Mouse (Mus musculus): ENCODE data around the gene Lima1. TPM values are rescaled to one million over a fixed set of nuclear protein-coding genes. Genes with fewer than 3 reads are reported as not detected.
"Not testable (repeated sequence)": the region's sequence is repeated elsewhere in the genome, so short reads cannot be mapped to it uniquely, and the experiment has no call there.

Lima1 gene
- polyA plus RNA-seq, 1 experiment from 2014 or later, result 54.7 TPM

DNA sequence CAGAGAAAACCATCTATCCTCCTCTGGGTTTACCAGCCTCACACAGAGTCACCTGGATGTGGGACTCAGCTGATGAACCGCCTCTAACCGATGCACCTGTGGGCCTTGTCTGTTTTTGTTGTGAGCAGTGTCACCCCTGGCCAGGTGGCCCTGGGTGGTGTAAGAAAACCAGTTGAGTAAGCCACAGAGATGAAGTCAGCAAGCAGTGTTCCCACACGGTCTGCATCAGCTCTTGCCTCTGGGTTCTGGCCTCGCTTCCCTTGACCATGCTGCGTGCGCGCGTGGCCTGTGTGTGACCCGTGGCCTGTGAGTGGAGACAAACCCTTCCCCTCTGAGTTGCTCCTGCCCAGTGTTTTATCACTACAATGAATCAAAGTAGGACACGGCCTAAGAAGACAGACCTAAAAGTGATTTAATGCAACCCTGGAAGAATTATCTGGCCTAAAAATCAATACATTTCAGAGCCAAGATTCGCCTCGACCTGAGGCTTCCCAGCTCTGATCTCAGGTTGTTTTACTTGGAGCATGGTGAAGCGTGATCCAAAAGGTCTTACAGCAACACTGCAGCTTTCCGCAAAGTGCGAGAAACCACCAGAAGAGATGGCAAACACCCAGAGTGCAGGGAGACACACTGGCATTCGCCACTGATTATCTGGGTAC lies 96.5 kb downstream of the Lima1 start:
- 86% methylated on average over 16 of the region's 16 CpGs for WGBS
- ATAC-seq (ENCODE audit: low FRiP score, low TSS enrichment), result no peak
- no peak overlapping the region for H3K4me2 ChIP-seq (replicated peaks; ENCODE audit: low read depth, low read length)
- no peaks in the 10 kb centered on the region for H3K9me3 ChIP-seq (ENCODE audit: low read length)
- H3K4me1 ChIP-seq (ENCODE audit: insufficient read depth, low read length), result no peaks in the 10 kb centered on the region
- H3K9ac ChIP-seq (replicated peaks; ENCODE audit: low read length), result no peak overlapping the region
- no peaks in the 10 kb centered on the region for H3K27me3 ChIP-seq (ENCODE audit: insufficient read depth, low read length)
- no peak overlapping the region for H3K4me3 ChIP-seq (ENCODE audit: low read length)
- H3K27ac ChIP-seq (ENCODE audit: low read length), result no peak overlapping the region
- peaks cover 40% of the 10 kb centered on the region for H3K36me3 ChIP-seq (ENCODE audit: insufficient read depth, low read length)

DNA sequence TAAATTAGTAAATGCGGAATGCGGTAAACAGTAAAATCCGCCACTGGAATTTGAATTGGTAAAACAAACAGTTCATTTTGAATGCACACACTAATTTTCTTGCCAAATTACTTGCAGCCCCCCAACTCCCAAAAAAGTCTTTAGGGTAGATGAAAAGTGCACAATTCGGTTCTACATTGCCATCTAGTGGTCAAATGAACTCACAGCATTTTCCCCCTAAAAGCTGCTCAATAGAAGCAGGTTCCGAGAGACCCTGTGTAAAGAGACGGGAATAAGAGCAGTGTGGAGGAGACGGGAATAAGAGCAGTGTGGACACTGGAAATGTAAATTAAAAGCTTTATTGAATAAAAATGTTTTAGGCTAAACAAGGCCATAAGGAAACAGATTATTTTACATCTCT lies 97.1 kb downstream of the Lima1 start:
- 33% methylated on average over 7 of the region's 7 CpGs for WGBS

DNA sequence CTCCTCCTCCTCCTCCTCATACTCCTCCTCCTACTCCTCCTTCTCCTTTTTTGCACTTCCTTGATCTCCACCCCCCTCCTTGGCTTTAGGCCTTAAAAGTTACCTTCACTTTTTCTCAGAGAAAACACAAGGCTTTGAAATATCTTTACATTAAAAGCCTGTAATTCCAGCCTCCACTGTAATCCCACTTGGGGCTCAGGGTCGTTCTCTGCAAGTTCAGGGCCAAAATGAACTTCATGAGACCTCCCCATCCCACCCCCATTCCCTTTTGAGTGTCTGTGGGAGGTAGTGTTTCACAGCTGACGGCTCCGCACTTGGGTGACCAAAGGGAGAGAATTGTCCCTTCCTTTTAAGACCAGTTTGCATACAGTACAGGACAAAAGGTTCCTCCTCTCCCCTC lies 102.3 kb downstream of the Lima1 start:
- Histone ChIP-seq H3K27me3 (ENCODE audit: insufficient read depth, low read length) (no peaks in the 10 kb centered on the region), H3K27ac (ENCODE audit: low read length) (peak overlapping the region; percentile 87), H3K4me1 (ENCODE audit: insufficient read depth, low read length) (peaks cover 27% of the 10 kb centered on the region), H3K9ac (replicated peaks; ENCODE audit: low read length) (peak overlapping the region; percentile 15), H3K9me3 (ENCODE audit: low read length) (no peaks in the 10 kb centered on the region), H3K36me3 (ENCODE audit: insufficient read depth, low read length) (peaks cover 4% of the 10 kb centered on the region), H3K4me2 (replicated peaks; ENCODE audit: low read depth, low read length) (peak overlapping the region; percentile 72), H3K4me3 (ENCODE audit: low read length) (peak overlapping the region; percentile 13; the same call in 1 of the 2 replicates)
- ATAC-seq (ENCODE audit: low FRiP score, low TSS enrichment), result no peak
- 14% methylated on average over 3 of the region's 3 CpGs for WGBS

More for the DNA sequence above, 97.1 kb downstream of the Lima1 start:
- ATAC-seq (ENCODE audit: low FRiP score, low TSS enrichment), result no peak
- H3K4me1 ChIP-seq (ENCODE audit: insufficient read depth, low read length), result peaks cover under 1% of the 10 kb centered on the region
- no peaks in the 10 kb centered on the region for H3K9me3 ChIP-seq (ENCODE audit: low read length)
- no peak overlapping the region for H3K4me2 ChIP-seq (replicated peaks; ENCODE audit: low read depth, low read length)
- no peak overlapping the region for H3K27ac ChIP-seq (ENCODE audit: low read length)
- H3K4me3 ChIP-seq (ENCODE audit: low read length), result no peak overlapping the region
- peaks cover 34% of the 10 kb centered on the region for H3K36me3 ChIP-seq (ENCODE audit: insufficient read depth, low read length)
- no peak overlapping the region for H3K9ac ChIP-seq (replicated peaks; ENCODE audit: low read length)
- H3K27me3 ChIP-seq (ENCODE audit: insufficient read depth, low read length), result no peaks in the 10 kb centered on the region

DNA sequence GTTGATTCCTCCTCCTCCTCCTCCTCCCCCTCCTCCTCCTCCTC lies 102.6 kb downstream of the Lima1 start, which contains the start of gene Cers5:
Gene Cers5, minus strand, starts transcription at position 5 of the 44 bp plus-strand sequence.
- not testable (repeated sequence) for H3K9me3 ChIP-seq (ENCODE audit: low read length); H3K27me3 ChIP-seq (ENCODE audit: insufficient read depth, low read length); H3K36me3 ChIP-seq (ENCODE audit: insufficient read depth, low read length); ATAC-seq (ENCODE audit: low FRiP score, low TSS enrichment)
- Histone ChIP-seq H3K4me3 (ENCODE audit: low read length) (peak within 1 kb of the TSS; percentile 86), H3K9ac (replicated peaks; ENCODE audit: low read length) (peak within 1 kb of the TSS; percentile 92), H3K4me2 (replicated peaks; ENCODE audit: low read depth, low read length) (peak within 1 kb of the TSS; percentile 72), H3K27ac (ENCODE audit: low read length) (peak within 1 kb of the TSS; percentile 96), H3K4me1 (ENCODE audit: insufficient read depth, low read length) (peaks cover 29% of the 10 kb centered on the region)

DNA sequence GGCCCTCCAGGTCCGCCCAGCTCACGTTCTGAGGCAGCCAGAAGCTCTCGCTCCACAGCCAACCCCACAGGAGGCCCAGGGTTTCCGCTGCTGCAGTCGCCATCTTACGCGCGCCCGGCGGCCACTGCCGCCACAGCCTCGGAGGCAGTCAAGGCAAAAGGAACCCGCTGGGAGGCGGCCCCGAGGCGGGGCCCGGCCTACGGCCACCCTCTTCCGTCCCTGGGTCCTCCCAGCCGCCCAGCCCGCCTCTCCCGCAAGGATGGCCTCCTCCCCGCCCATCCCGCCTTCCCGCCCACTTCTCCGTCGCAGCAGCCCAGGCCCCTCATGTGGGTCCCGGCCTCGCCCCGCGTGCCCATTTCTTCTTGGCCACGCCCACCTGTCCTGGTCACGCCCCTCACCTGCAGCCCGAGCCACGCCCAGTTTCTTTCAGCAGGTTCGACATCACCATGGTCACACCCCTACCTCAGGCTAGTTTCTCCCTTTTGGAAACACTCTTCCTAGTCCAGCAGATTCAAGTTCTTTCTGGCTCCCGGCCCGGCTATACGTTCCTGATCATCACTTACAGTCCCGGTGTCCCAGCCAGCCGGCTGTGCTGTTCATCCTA lies 102.9 kb downstream of the Lima1 start:
- 0% methylated on average over 37 of the region's 41 CpGs for WGBS
- ATAC-seq (ENCODE audit: low FRiP score, low TSS enrichment), result peak; percentile 98
- H3K4me3 ChIP-seq (ENCODE audit: low read length), result peak overlapping the region; percentile 86

DNA sequence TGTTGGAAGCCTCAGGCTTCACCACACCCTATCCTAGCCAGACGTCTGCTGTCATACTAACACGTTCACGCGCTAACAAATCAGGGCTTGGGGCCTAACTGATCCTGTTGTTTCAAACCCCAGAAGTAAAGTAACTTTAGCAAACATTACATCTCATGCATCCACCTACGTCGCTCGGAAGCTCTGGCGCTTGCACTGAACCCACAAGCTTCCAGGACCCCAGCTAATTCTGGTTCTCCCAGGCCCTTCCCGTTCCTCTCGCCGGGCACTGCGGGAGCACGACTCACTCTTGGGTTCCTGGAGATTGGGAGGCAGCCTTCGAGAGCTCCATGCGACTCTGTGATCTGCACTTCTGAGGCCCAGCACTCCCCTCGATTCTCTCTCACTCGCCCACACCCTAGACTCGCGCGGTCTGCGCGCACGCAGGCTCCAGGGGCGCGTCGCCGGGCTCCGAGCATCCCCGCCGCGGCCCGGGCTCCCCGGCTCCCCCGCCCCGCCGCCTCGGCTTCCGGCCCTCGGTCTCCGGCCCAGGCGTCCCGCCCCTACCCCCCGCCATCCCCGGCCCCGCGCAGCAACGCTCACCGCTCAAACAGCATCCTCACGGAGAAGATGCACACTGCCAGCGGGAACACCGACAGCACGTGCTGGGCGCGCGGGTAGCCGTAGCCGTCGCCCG lies 103.5 kb downstream of the Lima1 start:
- H3K4me2 ChIP-seq (replicated peaks; ENCODE audit: low read depth, low read length), result peak overlapping the region; percentile 72
- peak overlapping the region; percentile 86 for H3K4me3 ChIP-seq (ENCODE audit: low read length)
- no peaks in the 10 kb centered on the region for H3K27me3 ChIP-seq (ENCODE audit: insufficient read depth, low read length)
- H3K9me3 ChIP-seq (ENCODE audit: low read length), result no peaks in the 10 kb centered on the region
- H3K9ac ChIP-seq (replicated peaks; ENCODE audit: low read length), result peak overlapping the region; percentile 92
- H3K36me3 ChIP-seq (ENCODE audit: insufficient read depth, low read length), result no peaks in the 10 kb centered on the region
- under 1% methylated on average over 52 of the region's 59 CpGs for whole genome bisulfite sequencing
- H3K4me1 ChIP-seq (ENCODE audit: insufficient read depth, low read length), result peaks cover 33% of the 10 kb centered on the region
- peak overlapping the region; percentile 96 for H3K27ac ChIP-seq (ENCODE audit: low read length)
- peak; percentile 66 for ATAC-seq (ENCODE audit: low FRiP score, low TSS enrichment)

More for the DNA sequence above, 102.9 kb downstream of the Lima1 start:
- Histone ChIP-seq H3K27me3 (ENCODE audit: insufficient read depth, low read length) (no peaks in the 10 kb centered on the region), H3K27ac (ENCODE audit: low read length) (peak overlapping the region; percentile 96), H3K4me1 (ENCODE audit: insufficient read depth, low read length) (peaks cover 33% of the 10 kb centered on the region), H3K36me3 (ENCODE audit: insufficient read depth, low read length) (no peaks in the 10 kb centered on the region; the same call in 1 of the 2 replicates), H3K9ac (replicated peaks; ENCODE audit: low read length) (peak overlapping the region; percentile 92), H3K9me3 (ENCODE audit: low read length) (no peaks in the 10 kb centered on the region), H3K4me2 (replicated peaks; ENCODE audit: low read depth, low read length) (peak overlapping the region; percentile 72)

DNA sequence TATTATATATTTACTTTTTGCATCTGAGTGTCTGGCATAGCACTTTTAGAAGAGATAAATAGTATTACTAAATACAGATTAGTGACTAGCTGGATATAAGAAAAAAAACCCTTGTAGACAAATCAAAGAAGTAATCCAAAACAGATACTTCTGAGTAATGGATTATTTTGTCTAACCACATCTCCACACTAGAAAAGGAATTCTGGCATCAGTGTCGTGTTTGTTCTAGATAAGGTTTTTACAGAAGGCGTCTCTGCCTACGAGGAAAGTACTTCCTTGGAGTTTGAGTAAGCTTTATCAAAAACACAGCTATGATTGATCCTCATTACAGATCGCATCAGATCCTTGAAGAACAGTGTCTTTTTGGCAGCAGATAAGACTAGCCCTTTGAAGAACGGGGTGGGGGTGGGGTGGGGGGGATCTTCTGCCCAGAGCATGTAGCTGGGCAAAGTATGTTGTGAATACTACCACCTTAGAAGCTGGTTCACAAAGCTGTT lies 104.2 kb downstream of the Lima1 start:
- peak overlapping the region; percentile 92 for H3K9ac ChIP-seq (replicated peaks; ENCODE audit: low read length)
- 15% methylated on average over 5 of the region's 5 CpGs for WGBS
- peak overlapping the region; percentile 72 for H3K4me2 ChIP-seq (replicated peaks; ENCODE audit: low read depth, low read length)
- H3K4me3 ChIP-seq (ENCODE audit: low read length), result peak overlapping the region; percentile 86
- H3K9me3 ChIP-seq (ENCODE audit: low read length), result no peaks in the 10 kb centered on the region
- ATAC-seq (ENCODE audit: low FRiP score, low TSS enrichment), result no peak
- peak overlapping the region; percentile 96 for H3K27ac ChIP-seq (ENCODE audit: low read length)
- H3K36me3 ChIP-seq (ENCODE audit: insufficient read depth, low read length), result no peaks in the 10 kb centered on the region
- no peaks in the 10 kb centered on the region for H3K27me3 ChIP-seq (ENCODE audit: insufficient read depth, low read length)
- peaks cover 33% of the 10 kb centered on the region for H3K4me1 ChIP-seq (ENCODE audit: insufficient read depth, low read length)

DNA sequence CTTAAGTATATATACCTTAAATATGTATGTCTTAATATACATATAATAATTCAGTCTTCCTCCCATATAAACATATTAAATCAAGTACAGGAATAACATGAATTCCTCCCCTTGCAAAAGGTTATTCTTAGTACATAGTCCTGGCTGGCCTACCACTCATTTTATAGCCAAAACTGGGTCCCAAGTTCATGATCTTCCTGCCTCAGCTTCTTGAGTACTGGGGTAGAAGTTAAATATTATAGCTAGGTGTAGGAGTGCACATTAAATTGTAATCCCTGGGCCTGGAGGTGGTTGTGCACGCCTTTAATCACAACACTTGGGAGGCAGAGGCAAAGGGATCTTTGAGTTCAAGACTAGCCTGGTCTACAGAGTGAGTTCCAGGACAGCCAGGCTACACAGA lies 106.5 kb downstream of the Lima1 start:
- no peak overlapping the region for H3K4me2 ChIP-seq (replicated peaks; ENCODE audit: low read depth, low read length)
- no peaks in the 10 kb centered on the region for H3K27me3 ChIP-seq (ENCODE audit: insufficient read depth, low read length)
- 82% methylated on average over 1 of the region's 1 CpGs for WGBS
- H3K4me3 ChIP-seq (ENCODE audit: low read length), result no peak overlapping the region
- no peak overlapping the region for H3K27ac ChIP-seq (ENCODE audit: low read length)
- no peak for ATAC-seq (ENCODE audit: low FRiP score, low TSS enrichment)
- H3K9me3 ChIP-seq (ENCODE audit: low read length), result no peaks in the 10 kb centered on the region
- peaks cover 33% of the 10 kb centered on the region for H3K4me1 ChIP-seq (ENCODE audit: insufficient read depth, low read length)
- H3K9ac ChIP-seq (replicated peaks; ENCODE audit: low read length), result no peak overlapping the region
- no peaks in the 10 kb centered on the region for H3K36me3 ChIP-seq (ENCODE audit: insufficient read depth, low read length)

DNA sequence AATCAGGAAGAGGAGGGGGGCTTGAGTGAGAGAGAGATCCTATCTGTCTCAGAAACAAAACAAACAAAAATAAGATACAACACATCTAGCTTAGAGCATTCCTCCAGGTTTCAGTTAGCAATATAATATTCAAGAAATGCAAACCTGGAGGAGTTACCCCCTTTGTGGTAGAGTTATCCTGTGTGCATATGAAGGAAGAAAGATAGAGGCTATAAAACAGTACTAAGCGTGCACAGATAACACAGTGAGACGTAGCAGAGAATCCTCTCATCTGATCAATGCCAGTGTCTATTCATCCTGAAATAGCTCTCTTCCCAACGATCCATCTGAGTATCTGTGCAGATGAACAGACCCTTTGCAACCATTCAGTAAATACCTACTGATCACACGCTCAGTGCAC lies 107.8 kb downstream of the Lima1 start:
- no peaks in the 10 kb centered on the region for H3K27me3 ChIP-seq (ENCODE audit: insufficient read depth, low read length)
- no peak overlapping the region for H3K4me3 ChIP-seq (ENCODE audit: low read length)
- ATAC-seq (ENCODE audit: low FRiP score, low TSS enrichment), result no peak
- H3K9ac ChIP-seq (replicated peaks; ENCODE audit: low read length), result no peak overlapping the region
- WGBS, result 78% methylated on average over 4 of the region's 4 CpGs
- no peak overlapping the region for H3K27ac ChIP-seq (ENCODE audit: low read length)
- H3K9me3 ChIP-seq (ENCODE audit: low read length), result no peaks in the 10 kb centered on the region
- peaks cover 29% of the 10 kb centered on the region for H3K4me1 ChIP-seq (ENCODE audit: insufficient read depth, low read length)
- H3K4me2 ChIP-seq (replicated peaks; ENCODE audit: low read depth, low read length), result no peak overlapping the region
- no peaks in the 10 kb centered on the region for H3K36me3 ChIP-seq (ENCODE audit: insufficient read depth, low read length)

DNA sequence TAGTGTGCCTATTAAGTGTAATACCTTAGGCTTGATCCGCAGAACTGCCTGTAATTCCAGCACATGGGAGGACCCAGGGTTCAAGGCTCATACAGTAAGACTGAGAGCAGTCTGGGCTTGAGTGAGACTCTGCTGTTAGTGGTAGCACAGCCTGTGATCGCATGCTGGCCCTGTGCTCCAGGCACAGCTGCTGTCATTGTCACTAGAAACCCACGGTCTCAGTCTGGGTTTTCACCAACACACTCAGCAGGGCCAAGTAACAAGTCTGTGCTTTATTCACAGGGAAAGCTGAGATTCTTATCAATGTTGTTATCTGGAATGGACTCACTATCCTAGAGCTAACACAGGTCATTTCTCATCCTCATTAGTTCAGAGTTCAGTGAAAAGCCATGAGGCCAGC lies 121.1 kb downstream of the Lima1 start:
- no peak overlapping the region for H3K9ac ChIP-seq (replicated peaks; ENCODE audit: low read length)
- H3K4me3 ChIP-seq (ENCODE audit: low read length), result no peak overlapping the region
- H3K27me3 ChIP-seq (ENCODE audit: insufficient read depth, low read length), result no peaks in the 10 kb centered on the region
- no peaks in the 10 kb centered on the region for H3K4me1 ChIP-seq (ENCODE audit: insufficient read depth, low read length)
- WGBS, result 63% methylated on average over 3 of the region's 3 CpGs
- peaks cover 10% of the 10 kb centered on the region; the same call in 1 of the 2 replicates for H3K36me3 ChIP-seq (ENCODE audit: insufficient read depth, low read length)
- H3K9me3 ChIP-seq (ENCODE audit: low read length), result no peaks in the 10 kb centered on the region; the same call in 1 of the 2 replicates
- no peak overlapping the region for H3K4me2 ChIP-seq (replicated peaks; ENCODE audit: low read depth, low read length)
- no peak overlapping the region for H3K27ac ChIP-seq (ENCODE audit: low read length)
- ATAC-seq (ENCODE audit: low FRiP score, low TSS enrichment), result no peak

Measured in kidney, embryonic 16.5 days (tissue).